ENCODE assay signal across 8 mouse cellular contexts in genomic region chr1:162299558-162300319, GRCm38 (mm10).
DNase-seq lines count a peak whose midpoint lies in the region; ATAC-seq and TF ChIP-seq lines count a peak whose summit lies in the region.

No protein-coding gene starts in this region.

- no peaks in the 10 kb centered on the region for H3K4me1 ChIP-seq in forebrain, postnatal 0 days (ENCODE audit: insufficient read depth)
- no peaks in the 10 kb centered on the region for H3K4me1 ChIP-seq in forebrain, embryonic 14.5 days (ENCODE audit: control insufficient read depth, insufficient read depth, low read length)
- H3K4me1 ChIP-seq in lung, embryonic 14.5 days (ENCODE audit: insufficient read depth) = 0 out of 2 replicates have a peak, but pooled peaks cover 8% of the 10 kb centered on the region
- H3K4me1 ChIP-seq in lung, adult 2 months (ENCODE audit: control insufficient read depth, insufficient read depth, low read length) = no peaks in the 10 kb centered on the region; the same call in 1 of the 2 replicates

- no peak overlapping the region for H3K9ac ChIP-seq in forebrain, postnatal 0 days
- H3K9ac ChIP-seq in forebrain, embryonic 14.5 days (ENCODE audit: low read length) = no peak overlapping the region
- H3K9ac ChIP-seq in lung, embryonic 14.5 days = no peak overlapping the region

- no peak for TF ChIP-seq POLR2A in lung, adult 2 months (IDR thresholded peaks at IDR 0.05; ENCODE audit: borderline replicate concordance, extremely low read depth, low read depth, low read length)
- no peak for TF ChIP-seq POLR2A in myocyte (IDR thresholded peaks at IDR 0.05; ENCODE audit: insufficient read length, low read depth)

- no peak overlapping the region for H3K4me3 ChIP-seq in forebrain, postnatal 0 days (ENCODE audit: low read depth, low read length)
- H3K4me3 ChIP-seq in forebrain, embryonic 14.5 days (ENCODE audit: low read depth, low read length) = no peak overlapping the region
- H3K4me3 ChIP-seq in lung, embryonic 14.5 days (ENCODE audit: low read depth, low read length) = no peak overlapping the region
- H3K4me3 ChIP-seq in lung, adult 2 months (replicated peaks; ENCODE audit: extremely low read depth, low read depth, low read length) = no peak overlapping the region
- no peak overlapping the region for H3K4me3 ChIP-seq in myocyte

- H3K27ac ChIP-seq in forebrain, postnatal 0 days (ENCODE audit: low read depth, low read length) = no peak overlapping the region
- no peak overlapping the region for H3K27ac ChIP-seq in forebrain, embryonic 14.5 days (ENCODE audit: low read depth, low read length)
- no peak overlapping the region for H3K27ac ChIP-seq in lung, embryonic 14.5 days (ENCODE audit: low read depth)

- no peaks in the 10 kb centered on the region for H3K9me3 ChIP-seq in forebrain, postnatal 0 days (ENCODE audit: low read length)
- no peaks in the 10 kb centered on the region for H3K9me3 ChIP-seq in forebrain, embryonic 14.5 days (replicated peaks; ENCODE audit: control insufficient read depth, low read length)
- no peaks in the 10 kb centered on the region for H3K9me3 ChIP-seq in lung, embryonic 14.5 days (ENCODE audit: low read depth, low read length)

- H3K79me2 ChIP-seq in myocyte (ENCODE audit: control insufficient read depth, insufficient read depth) = no peaks in the 10 kb centered on the region

- peaks cover 13% of the 10 kb centered on the region for H3K36me3 ChIP-seq in forebrain, postnatal 0 days (ENCODE audit: insufficient read depth)
- no peaks in the 10 kb centered on the region for H3K36me3 ChIP-seq in forebrain, embryonic 14.5 days (ENCODE audit: control insufficient read depth, insufficient read depth, low read length)
- no peaks in the 10 kb centered on the region for H3K36me3 ChIP-seq in lung, embryonic 14.5 days (ENCODE audit: insufficient read depth)
- H3K36me3 ChIP-seq in myocyte (ENCODE audit: control insufficient read depth, insufficient read depth) = no peaks in the 10 kb centered on the region

- intact Hi-C loops in heart, postnatal 14 days (cut with DNase I) = no loop called here

- H3K27me3 ChIP-seq in forebrain, postnatal 0 days (ENCODE audit: insufficient read depth, low read length) = no peaks in the 10 kb centered on the region
- H3K27me3 ChIP-seq in forebrain, embryonic 14.5 days (replicated peaks; ENCODE audit: control insufficient read depth, insufficient read depth, low read length) = no peaks in the 10 kb centered on the region
- H3K27me3 ChIP-seq in lung, embryonic 14.5 days (ENCODE audit: insufficient read depth, low read length) = no peaks in the 10 kb centered on the region
- no peaks in the 10 kb centered on the region for H3K27me3 ChIP-seq in myocyte (ENCODE audit: control insufficient read depth, insufficient read depth, insufficient read length)

- no peak overlapping the region for H3K4me2 ChIP-seq in forebrain, postnatal 0 days (ENCODE audit: low read depth)
- no peak overlapping the region for H3K4me2 ChIP-seq in forebrain, embryonic 14.5 days (ENCODE audit: low read length)
- H3K4me2 ChIP-seq in lung, embryonic 14.5 days = no peak overlapping the region
- H3K4me2 ChIP-seq in myocyte (ENCODE audit: low read depth) = peak overlapping the region; percentile 70

- peak; percentile 87 for ATAC-seq in forebrain, postnatal 0 days
- no peak for ATAC-seq in forebrain, embryonic 14.5 days
- ATAC-seq in lung, embryonic 14.5 days (ENCODE audit: insufficient read depth) = no peak

- 46% methylated on average over 12 of the region's 12 CpGs for WGBS in forebrain, postnatal 0 days
- 75% methylated on average over 12 of the region's 12 CpGs for WGBS in forebrain, embryonic 14.5 days
- WGBS in lung, embryonic 14.5 days = 62% methylated on average over 12 of the region's 12 CpGs
- 57% methylated on average over 12 of the region's 12 CpGs for WGBS in lung, adult 2 months

- H3ac ChIP-seq in myocyte (ENCODE audit: control insufficient read depth, insufficient read length) = no peak overlapping the region

- peak; percentile 17; the same call in 1 of the 2 replicates for TF ChIP-seq CTCF in forebrain, postnatal 0 days (IDR thresholded peaks at IDR 0.05; ENCODE audit: low read depth)
- no peak for TF ChIP-seq CTCF in lung, embryonic 14.5 days (IDR thresholded peaks at IDR 0.05; ENCODE audit: low read depth)
- no peak for TF ChIP-seq CTCF in lung, adult 2 months (IDR thresholded peaks at IDR 0.05; ENCODE audit: insufficient read depth, low read length)

- DNase-seq in forebrain, postnatal 0 days = peak; percentile 71
- no peak for DNase-seq in forebrain, embryonic 14.5 days (ENCODE audit: low spot score)
- DNase-seq in lung, embryonic 14.5 days = peak; percentile 50
- no peak for DNase-seq in lung, adult 2 months
- DNase-seq in heart, postnatal 14 days = peak; percentile 9 to 22
- DNase-seq in urinary bladder, postnatal 4 days (ENCODE audit: low spot score in 2 of 2) = no peak
- DNase-seq in cerebellum, adult 9-10 months = no peak

TF ChIP-seq in myocyte, 11 proteins besides CTCF, POLR2A, EP300 and RAD21:
- no peak for TF ChIP-seq MYOG (IDR thresholded peaks at IDR 0.05; ENCODE audit: control insufficient read depth in 1 of 3, insufficient read depth in 1 of 3, insufficient read length in 2 of 3, low read depth in 2 of 3)
- no peak for TF ChIP-seq MAX (IDR thresholded peaks at IDR 0.05; ENCODE audit: low read depth)
- TF ChIP-seq REST (IDR thresholded peaks at IDR 0.05; ENCODE audit: insufficient read depth, insufficient read length) = no peak
- TF ChIP-seq E2F4 (IDR thresholded peaks at IDR 0.05; ENCODE audit: insufficient read depth) = no peak
- no peak for TF ChIP-seq TCF12 (IDR thresholded peaks at IDR 0.05; ENCODE audit: insufficient read depth, poor library complexity, severe bottlenecking)
- TF ChIP-seq POLR2AphosphoS2 (IDR thresholded peaks at IDR 0.05; ENCODE audit: insufficient read length, low read depth) = no peak
- TF ChIP-seq USF1 (IDR thresholded peaks at IDR 0.05; ENCODE audit: low read depth) = no peak
- TF ChIP-seq SRF (IDR thresholded peaks at IDR 0.05; ENCODE audit: control insufficient read depth, insufficient read length, low read depth) = no peak
- no peak for TF ChIP-seq CEBPB (IDR thresholded peaks at IDR 0.05; ENCODE audit: insufficient read depth, poor library complexity, severe bottlenecking)
- TF ChIP-seq TCF3 (IDR thresholded peaks at IDR 0.05; ENCODE audit: insufficient read length, low read depth) = no peak
- no peak for TF ChIP-seq MYOD1 (IDR thresholded peaks at IDR 0.05; ENCODE audit: control insufficient read depth in 1 of 3, insufficient read length in 2 of 3, low read depth in 2 of 3)

Comparison
In these comparisons a context has a peak if more than half of its experiments do, and no peak if none do; other contexts are left out.
1. DNase-seq: peak in forebrain, postnatal 0 days (single experiment), lung, embryonic 14.5 days (single experiment) and heart, postnatal 14 days (2 of 2); none in forebrain, embryonic 14.5 days (single experiment), lung, adult 2 months (single experiment), urinary bladder, postnatal 4 days (0 of 2) and cerebellum, adult 9-10 months (single experiment).